Mouse (Mus musculus): ENCODE data around the gene Crlf1. TPM values are rescaled to one million over a fixed set of nuclear protein-coding genes. Genes with fewer than 3 reads are reported as not detected.

The Crlf1 gene
- polyA plus RNA-seq, 1 experiment from 2014 or later = 2.4 TPM

- no peak overlapping the region for H3K4me3 ChIP-seq (ENCODE audit: low read depth, low read length)
- DNase-seq (ENCODE audit: low spot score) = no peak
- no peaks in the 10 kb centered on the region for H3K27me3 ChIP-seq (ENCODE audit: control insufficient read depth, insufficient read depth, low read length)
- no peak overlapping the region for H3K9ac ChIP-seq (ENCODE audit: low read depth, low read length)
- no peak overlapping the region for H3K4me2 ChIP-seq (replicated peaks; ENCODE audit: low read depth, low read length)
- no peaks in the 10 kb centered on the region for H3K36me3 ChIP-seq (ENCODE audit: control insufficient read depth, insufficient read depth, low read length)
- H3K4me1 ChIP-seq (replicated peaks; ENCODE audit: control insufficient read depth, insufficient read depth, low read length) = no peaks in the 10 kb centered on the region
- no peaks in the 10 kb centered on the region for H3K9me3 ChIP-seq (ENCODE audit: control insufficient read depth, low read length)
- 85% methylated on average over 4 of the region's 4 CpGs for WGBS
- H3K27ac ChIP-seq (ENCODE audit: low read depth, low read length) = peak overlapping the region; percentile 36; the same call in 1 of the 2 replicates
- ATAC-seq (ENCODE audit: low FRiP score) = no peak
These were observed 26.7 kb upstream of the Crlf1 start for GRCm38 (mm10) chr8:70466305-70466704.

- Histone ChIP-seq H3K4me1 (replicated peaks; ENCODE audit: control insufficient read depth, insufficient read depth, low read length) (no peaks in the 10 kb centered on the region), H3K27me3 (ENCODE audit: control insufficient read depth, insufficient read depth, low read length) (no peaks in the 10 kb centered on the region), H3K4me3 (ENCODE audit: low read depth, low read length) (no peak overlapping the region), H3K36me3 (ENCODE audit: control insufficient read depth, insufficient read depth, low read length) (no peaks in the 10 kb centered on the region), H3K9me3 (ENCODE audit: control insufficient read depth, low read length) (no peaks in the 10 kb centered on the region), H3K27ac (ENCODE audit: low read depth, low read length) (peak overlapping the region; percentile 36; the same call in 1 of the 2 replicates), H3K4me2 (replicated peaks; ENCODE audit: low read depth, low read length) (no peak overlapping the region), H3K9ac (ENCODE audit: low read depth, low read length) (no peak overlapping the region)
- WGBS = 73% methylated on average over 11 of the region's 11 CpGs
- ATAC-seq (ENCODE audit: low FRiP score) (no peak), DNase-seq (ENCODE audit: low spot score) (no peak)
These were observed 26.2 kb upstream of the Crlf1 start for GRCm38 (mm10) chr8:70466771-70467170.

DNA sequence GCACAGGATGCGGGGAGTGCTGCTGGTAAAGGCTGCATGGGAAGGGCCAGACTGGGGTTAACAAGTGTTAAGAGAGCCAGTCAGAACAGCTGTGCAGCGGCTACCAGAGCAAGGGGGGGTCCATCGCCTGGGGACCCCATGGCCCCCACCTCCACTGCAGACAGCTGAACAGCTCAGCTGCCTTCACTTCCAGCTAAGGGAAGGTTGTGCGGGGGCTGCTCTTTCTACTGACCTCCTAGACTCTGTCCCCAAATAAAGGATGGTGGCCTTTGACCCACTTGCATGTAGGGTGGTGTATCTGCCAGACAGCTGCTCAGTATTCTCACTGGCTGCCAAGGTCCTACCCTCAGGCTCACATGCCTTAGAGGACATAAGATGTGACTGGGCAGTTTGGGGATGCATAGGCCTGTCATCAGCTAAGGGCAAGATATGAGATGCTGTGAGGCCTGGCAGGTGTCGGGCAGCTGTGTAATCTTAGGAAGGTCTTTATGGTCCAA, 25.7 kb upstream of the Crlf1 start:
- no peak for DNase-seq (ENCODE audit: low spot score)
- H3K4me1 ChIP-seq (replicated peaks; ENCODE audit: control insufficient read depth, insufficient read depth, low read length) = no peaks in the 10 kb centered on the region
- no peaks in the 10 kb centered on the region for H3K9me3 ChIP-seq (ENCODE audit: control insufficient read depth, low read length)
- no peak overlapping the region for H3K27ac ChIP-seq (ENCODE audit: low read depth, low read length)
- no peaks in the 10 kb centered on the region for H3K36me3 ChIP-seq (ENCODE audit: control insufficient read depth, insufficient read depth, low read length)
- H3K4me2 ChIP-seq (replicated peaks; ENCODE audit: low read depth, low read length) = no peak overlapping the region
- no peak overlapping the region for H3K9ac ChIP-seq (ENCODE audit: low read depth, low read length)
- no peaks in the 10 kb centered on the region for H3K27me3 ChIP-seq (ENCODE audit: control insufficient read depth, insufficient read depth, low read length)
- ATAC-seq (ENCODE audit: low FRiP score) = no peak
- WGBS = 55% methylated on average over 5 of the region's 5 CpGs
- no peak overlapping the region for H3K4me3 ChIP-seq (ENCODE audit: low read depth, low read length)

DNA sequence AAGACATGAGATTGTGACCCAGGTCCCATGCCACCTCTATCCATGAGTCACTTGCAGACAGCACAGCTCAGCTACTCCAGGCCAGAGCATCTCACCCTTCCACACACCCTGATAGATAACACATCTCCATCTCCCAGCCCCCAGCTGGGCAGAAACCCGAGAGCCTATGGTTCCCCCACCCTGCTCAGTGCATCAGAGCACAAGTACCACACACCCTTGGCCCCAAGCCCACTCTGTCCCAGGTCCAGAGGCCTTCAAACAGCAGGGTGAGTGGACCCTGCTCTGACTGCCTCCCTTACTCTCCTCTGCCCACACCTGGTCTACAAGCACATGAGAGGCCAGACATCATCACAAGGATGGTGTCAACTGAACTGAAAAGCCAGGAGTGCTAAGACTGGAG, 25.1 kb upstream of the Crlf1 start:
- Histone ChIP-seq H3K36me3 (ENCODE audit: control insufficient read depth, insufficient read depth, low read length) (no peaks in the 10 kb centered on the region), H3K9ac (ENCODE audit: low read depth, low read length) (no peak overlapping the region), H3K27ac (ENCODE audit: low read depth, low read length) (no peak overlapping the region), H3K4me2 (replicated peaks; ENCODE audit: low read depth, low read length) (no peak overlapping the region), H3K4me3 (ENCODE audit: low read depth, low read length) (no peak overlapping the region), H3K9me3 (ENCODE audit: control insufficient read depth, low read length) (no peaks in the 10 kb centered on the region), H3K4me1 (replicated peaks; ENCODE audit: control insufficient read depth, insufficient read depth, low read length) (no peaks in the 10 kb centered on the region), H3K27me3 (ENCODE audit: control insufficient read depth, insufficient read depth, low read length) (no peaks in the 10 kb centered on the region)
- WGBS = 74% methylated on average over 1 of the region's 1 CpGs
- DNase-seq (ENCODE audit: low spot score) (no peak), ATAC-seq (ENCODE audit: low FRiP score) (no peak)

DNA sequence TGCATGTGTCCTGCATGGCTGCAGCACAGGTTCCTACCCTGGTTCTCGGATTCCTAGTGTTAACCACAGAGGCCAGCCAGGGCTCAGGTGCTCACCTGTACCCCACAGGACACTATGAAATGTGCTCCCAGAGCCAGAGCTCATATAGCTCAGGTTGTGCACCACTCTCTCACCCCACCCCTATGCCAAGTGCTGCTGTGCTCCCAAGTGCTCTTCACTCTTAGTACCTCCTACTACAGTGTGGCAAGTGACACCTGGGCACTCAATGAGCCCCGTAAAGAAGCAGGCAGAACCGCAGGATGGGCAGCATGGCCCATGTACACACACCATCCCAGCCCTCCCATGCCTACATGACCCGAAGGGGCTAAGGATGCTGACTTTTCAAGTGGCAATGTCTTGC, 24.2 kb upstream of the Crlf1 start:
- 89% methylated on average over 4 of the region's 4 CpGs for WGBS
- Histone ChIP-seq H3K36me3 (ENCODE audit: control insufficient read depth, insufficient read depth, low read length) (no peaks in the 10 kb centered on the region), H3K4me3 (ENCODE audit: low read depth, low read length) (no peak overlapping the region), H3K9me3 (ENCODE audit: control insufficient read depth, low read length) (no peaks in the 10 kb centered on the region), H3K27ac (ENCODE audit: low read depth, low read length) (0 out of 2 replicates have a peak overlapping the region, but pooled peaks have one; percentile 17), H3K4me1 (replicated peaks; ENCODE audit: control insufficient read depth, insufficient read depth, low read length) (no peaks in the 10 kb centered on the region), H3K27me3 (ENCODE audit: control insufficient read depth, insufficient read depth, low read length) (no peaks in the 10 kb centered on the region), H3K9ac (ENCODE audit: low read depth, low read length) (no peak overlapping the region), H3K4me2 (replicated peaks; ENCODE audit: low read depth, low read length) (no peak overlapping the region)
- no peak for DNase-seq (ENCODE audit: low spot score)
- no peak for ATAC-seq (ENCODE audit: low FRiP score)

DNA sequence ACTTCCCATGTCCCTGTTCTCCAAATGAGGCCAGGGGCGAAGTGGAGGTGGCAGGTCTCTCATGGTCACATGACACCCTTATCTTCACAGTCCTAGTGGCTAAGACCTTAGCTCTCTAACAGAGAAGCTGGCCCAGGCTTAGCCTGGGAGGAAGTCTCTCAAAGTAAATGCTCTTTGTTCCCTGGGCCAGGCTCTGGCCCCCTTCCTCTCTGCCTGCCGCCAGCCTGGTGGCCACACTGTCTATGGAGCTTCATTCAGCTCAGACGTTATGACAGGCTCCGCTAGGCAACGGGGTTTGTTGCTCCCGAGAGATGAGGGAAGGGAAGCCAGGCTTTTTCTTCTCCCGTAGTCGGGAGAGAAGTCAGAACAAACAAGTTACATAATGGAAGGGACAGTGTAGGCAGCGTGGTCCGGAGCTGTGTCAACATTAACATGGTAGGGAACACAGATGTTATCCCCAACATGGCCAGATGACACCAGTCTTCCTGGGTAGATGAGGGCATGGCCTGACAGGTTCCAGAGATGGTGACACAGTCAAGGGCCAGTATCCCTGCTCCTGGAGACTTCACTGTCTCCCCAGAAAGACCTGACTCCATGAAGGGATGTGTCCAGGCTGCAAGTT, 23.6 kb upstream of the Crlf1 start:
- 67% methylated on average over 10 of the region's 10 CpGs for WGBS
- no peak for ATAC-seq (ENCODE audit: low FRiP score)
- peak overlapping the region; percentile 17; the same call in 1 of the 2 replicates for H3K27ac ChIP-seq (ENCODE audit: low read depth, low read length)

GRCm38 (mm10) chr8:70469938-70470337, 23.0 kb upstream of the Crlf1 start:
- Histone ChIP-seq H3K27ac (ENCODE audit: low read depth, low read length) (peak overlapping the region; percentile 12; the same call in 1 of the 2 replicates), H3K27me3 (ENCODE audit: control insufficient read depth, insufficient read depth, low read length) (no peaks in the 10 kb centered on the region), H3K4me2 (replicated peaks; ENCODE audit: low read depth, low read length) (no peak overlapping the region), H3K4me3 (ENCODE audit: low read depth, low read length) (no peak overlapping the region), H3K9ac (ENCODE audit: low read depth, low read length) (no peak overlapping the region), H3K9me3 (ENCODE audit: control insufficient read depth, low read length) (no peaks in the 10 kb centered on the region), H3K36me3 (ENCODE audit: control insufficient read depth, insufficient read depth, low read length) (no peaks in the 10 kb centered on the region), H3K4me1 (replicated peaks; ENCODE audit: control insufficient read depth, insufficient read depth, low read length) (no peaks in the 10 kb centered on the region)
- DNase-seq (ENCODE audit: low spot score) (no peak), ATAC-seq (ENCODE audit: low FRiP score) (no peak)
- WGBS = 60% methylated on average over 2 of the region's 2 CpGs

More for the DNA sequence above, 23.6 kb upstream of the Crlf1 start:
- Histone ChIP-seq H3K36me3 (ENCODE audit: control insufficient read depth, insufficient read depth, low read length) (no peaks in the 10 kb centered on the region), H3K4me2 (replicated peaks; ENCODE audit: low read depth, low read length) (no peak overlapping the region), H3K9ac (ENCODE audit: low read depth, low read length) (no peak overlapping the region), H3K27me3 (ENCODE audit: control insufficient read depth, insufficient read depth, low read length) (no peaks in the 10 kb centered on the region), H3K4me1 (replicated peaks; ENCODE audit: control insufficient read depth, insufficient read depth, low read length) (no peaks in the 10 kb centered on the region), H3K9me3 (ENCODE audit: control insufficient read depth, low read length) (no peaks in the 10 kb centered on the region), H3K4me3 (ENCODE audit: low read depth, low read length) (no peak overlapping the region)
- DNase-seq (ENCODE audit: low spot score) = no peak

DNA sequence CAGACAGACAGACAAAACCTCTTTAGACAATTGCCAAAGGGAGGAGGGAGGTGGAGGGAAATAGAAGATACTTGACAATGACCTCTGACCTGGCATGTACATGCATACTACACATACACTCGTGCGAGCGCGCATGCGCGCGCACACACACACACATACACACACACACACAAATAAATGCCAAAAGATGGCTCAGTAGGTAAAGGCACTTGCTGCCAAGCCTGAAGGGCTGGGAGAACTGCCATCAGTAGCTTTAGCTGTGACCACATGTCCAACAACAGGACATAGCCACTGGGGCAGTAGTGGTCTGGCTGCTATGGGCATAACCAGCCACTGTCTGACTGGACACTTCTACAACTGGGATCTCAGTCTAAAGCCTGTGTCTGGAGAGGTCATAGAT, 21.1 kb upstream of the Crlf1 start:
- Histone ChIP-seq H3K9ac (ENCODE audit: low read depth, low read length) (no peak overlapping the region), H3K4me2 (replicated peaks; ENCODE audit: low read depth, low read length) (no peak overlapping the region), H3K4me3 (ENCODE audit: low read depth, low read length) (no peak overlapping the region), H3K27me3 (ENCODE audit: control insufficient read depth, insufficient read depth, low read length) (no peaks in the 10 kb centered on the region), H3K27ac (ENCODE audit: low read depth, low read length) (no peak overlapping the region), H3K9me3 (ENCODE audit: control insufficient read depth, low read length) (no peaks in the 10 kb centered on the region), H3K36me3 (ENCODE audit: control insufficient read depth, insufficient read depth, low read length) (no peaks in the 10 kb centered on the region), H3K4me1 (replicated peaks; ENCODE audit: control insufficient read depth, insufficient read depth, low read length) (0 out of 2 replicates have a peak, but pooled peaks cover 3% of the 10 kb centered on the region)
- DNase-seq (ENCODE audit: low spot score) = no peak
- ATAC-seq (ENCODE audit: low FRiP score) = no peak
- over 99% methylated on average over 7 of the region's 7 CpGs for WGBS
